In the genomic region with DNA sequence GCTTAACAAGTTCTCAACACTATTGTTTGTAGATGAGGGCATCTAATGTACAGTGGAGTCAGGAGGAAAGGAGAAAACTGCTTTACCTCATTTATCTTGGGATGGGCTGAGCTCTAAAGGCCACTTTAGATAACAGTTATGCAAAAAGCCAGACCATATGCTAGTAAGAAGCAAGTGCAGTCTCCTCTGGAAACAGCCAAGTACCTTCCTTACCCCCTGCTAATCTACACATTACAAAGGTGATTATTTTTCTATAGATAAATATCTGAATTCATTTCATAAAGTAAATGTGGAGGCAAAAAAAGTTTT, we compare ENCODE assay signal across 38 mouse cellular contexts. TPM values are rescaled to one million over a fixed set of nuclear protein-coding genes. Genes with fewer than 3 reads are reported as not detected.
DNase-seq lines count a peak whose midpoint lies in the region; ATAC-seq and TF ChIP-seq lines count a peak whose summit lies in the region.
"Had no signal": no experiment of that assay in that cellular context is flagged by ENCODE, and none has a peak within 500 bp of the region (broad histone marks: within the 10 kb centered on the region; RNA-seq: fewer than 3 reads in every experiment).

No protein-coding gene starts in this region.

- peak overlapping the region; percentile 38 for H3K4me2 ChIP-seq in liver, embryonic 14.5 days (ENCODE audit: low read depth)
- H3K4me2 ChIP-seq in heart, embryonic 11.5 days = no peak overlapping the region
- H3K4me2 ChIP-seq: forebrain, embryonic 12.5 days; hindbrain, embryonic 15.5 days; kidney, embryonic 15.5 days; limb, embryonic 12.5 days; midbrain, embryonic 11.5 days; neural tube, embryonic 12.5 days; stomach, embryonic 15.5 days had no signal

- TF ChIP-seq EP300 in liver, embryonic 14.5 days (IDR thresholded peaks at IDR 0.05; ENCODE audit: low read depth) = no peak
- TF ChIP-seq EP300 in heart, adult 2 months (IDR thresholded peaks at IDR 0.05; ENCODE audit: insufficient read depth, low read depth, low read length) = no peak

- peak overlapping the region; percentile 99 for H3K27ac ChIP-seq in bone marrow macrophage, adult 2 months (ENCODE audit: insufficient read depth, low read depth, low read length)
- H3K27ac ChIP-seq in liver, embryonic 14.5 days = peak overlapping the region; percentile 62
- H3K27ac ChIP-seq in heart, embryonic 11.5 days (ENCODE audit: low read depth, low read length) = no peak overlapping the region
- H3K27ac ChIP-seq in heart, adult 2 months = no peak overlapping the region; the same call in 1 of the 2 replicates
- H3K27ac ChIP-seq: forebrain, embryonic 12.5 days; hindbrain, embryonic 10.5 days; hindbrain, embryonic 15.5 days; kidney, embryonic 15.5 days; left cerebral cortex, adult 2 months; limb, embryonic 12.5 days; neural tube, embryonic 12.5 days; stomach, embryonic 15.5 days had no signal

- no peak overlapping the region for H3K4me3 ChIP-seq in G1E (ENCODE audit: low read depth, low read length)
- no peak overlapping the region for H3K4me3 ChIP-seq in bone marrow macrophage, adult 2 months (ENCODE audit: insufficient read depth, low read length)
- H3K4me3 ChIP-seq in liver, embryonic 14.5 days (ENCODE audit: insufficient read depth in 1 of 2, low read depth in 2 of 2, low read length in 2 of 2) = no peak overlapping the region
- H3K4me3 ChIP-seq in heart, embryonic 11.5 days (ENCODE audit: low read depth, low read length) = no peak overlapping the region
- no peak overlapping the region for H3K4me3 ChIP-seq in heart, adult 2 months
- H3K4me3 ChIP-seq: erythroblast, embryonic 14.5 days; forebrain, embryonic 12.5 days; hindbrain, embryonic 10.5 days; hindbrain, embryonic 15.5 days; kidney, embryonic 15.5 days; left cerebral cortex, adult 2 months; limb, embryonic 12.5 days; myocyte; neural tube, embryonic 12.5 days; stomach, embryonic 15.5 days had no signal

- H3K9ac ChIP-seq in liver, embryonic 14.5 days (replicated peaks) = 0 out of 2 replicates have a peak overlapping the region, but pooled peaks have one; percentile 9
- H3K9ac ChIP-seq in heart, embryonic 11.5 days (ENCODE audit: low read depth, low read length) = no peak overlapping the region
- H3K9ac ChIP-seq in heart, adult 2 months (ENCODE audit: low read depth, low read length) = no peak overlapping the region
- H3K9ac ChIP-seq: forebrain, embryonic 12.5 days; hindbrain, embryonic 15.5 days; kidney, embryonic 15.5 days; limb, embryonic 12.5 days; neural tube, embryonic 12.5 days; stomach, embryonic 15.5 days had no signal

- intact Hi-C loops in heart, adult 2 months (cut with DNase I) = no loop called here

- H3K9me3 ChIP-seq in G1E (replicated peaks) = peaks cover 2% of the 10 kb centered on the region; the same call in 1 of the 2 replicates
- no peaks in the 10 kb centered on the region for H3K9me3 ChIP-seq in liver, embryonic 14.5 days (ENCODE audit: control insufficient read depth, low read length)
- no peaks in the 10 kb centered on the region for H3K9me3 ChIP-seq in heart, embryonic 11.5 days (replicated peaks; ENCODE audit: control insufficient read depth, low read length)
- H3K9me3 ChIP-seq: hindbrain, embryonic 10.5 days; hindbrain, embryonic 15.5 days; kidney, embryonic 15.5 days; limb, embryonic 12.5 days; neural tube, embryonic 12.5 days; stomach, embryonic 15.5 days had no signal

- H3K79me2 ChIP-seq in heart, adult 2 months (replicated peaks; ENCODE audit: control insufficient read depth, insufficient read depth, low read length) = no peaks in the 10 kb centered on the region

- peak; percentile 14 for DNase-seq in G1E (ENCODE audit: low spot score)
- DNase-seq in liver, embryonic 14.5 days (ENCODE audit: low read depth in 3 of 3, low spot score in 3 of 3) = peak in 2 of 3 experiments; percentile 33 to 45
- DNase-seq in embryo, embryonic 11 days = no peak
- no peak for DNase-seq in heart, adult 2 months
- DNase-seq: adrenal gland, postnatal 10 days; cerebellum, adult 18-20 months; cerebellum, postnatal 10 days; gastrocnemius, postnatal 14 days; heart, postnatal 14 days; kidney, adult 18-20 months; kidney, postnatal 25 days; lung, adult 18-20 months; lung, postnatal 10 days had no signal

- peaks cover 48% of the 10 kb centered on the region for H3K4me1 ChIP-seq in G1E (ENCODE audit: insufficient read depth, low read depth, low read length)
- peaks cover 22% of the 10 kb centered on the region for H3K4me1 ChIP-seq in bone marrow macrophage, adult 2 months (ENCODE audit: control insufficient read depth, insufficient read depth, low read length)
- H3K4me1 ChIP-seq in liver, embryonic 14.5 days (replicated peaks; ENCODE audit: control insufficient read depth in 2 of 2, insufficient read depth in 2 of 2, low read length in 1 of 2) = peaks cover 14 to 24% of the 10 kb centered on the region in 2 experiments
- H3K4me1 ChIP-seq in heart, embryonic 11.5 days (ENCODE audit: control insufficient read depth, insufficient read depth, low read length) = no peaks in the 10 kb centered on the region
- H3K4me1 ChIP-seq in heart, adult 2 months (ENCODE audit: control insufficient read depth, insufficient read depth, low read length) = no peaks in the 10 kb centered on the region
- H3K4me1 ChIP-seq: forebrain, embryonic 12.5 days; hindbrain, embryonic 10.5 days; hindbrain, embryonic 15.5 days; kidney, embryonic 15.5 days; limb, embryonic 12.5 days; neural tube, embryonic 12.5 days; stomach, embryonic 15.5 days had no signal

- TF ChIP-seq CTCF in G1E (IDR thresholded peaks at IDR 0.05; ENCODE audit: low read depth, low read length) = no peak
- no peak for TF ChIP-seq CTCF in bone marrow macrophage, adult 2 months (IDR thresholded peaks at IDR 0.05; ENCODE audit: low read depth, low read length)
- no peak for TF ChIP-seq CTCF in liver, embryonic 14.5 days (IDR thresholded peaks at IDR 0.05; ENCODE audit: low read depth)
- TF ChIP-seq CTCF in heart, adult 2 months (IDR thresholded peaks at IDR 0.05) = no peak

- no peaks in the 10 kb centered on the region for H3K36me3 ChIP-seq in G1E (replicated peaks)
- no peaks in the 10 kb centered on the region for H3K36me3 ChIP-seq in liver, embryonic 14.5 days (replicated peaks; ENCODE audit: control insufficient read depth, insufficient read depth, low read depth)
- H3K36me3 ChIP-seq in heart, embryonic 11.5 days (ENCODE audit: control insufficient read depth, insufficient read depth, low read length) = no peaks in the 10 kb centered on the region
- no peaks in the 10 kb centered on the region for H3K36me3 ChIP-seq in heart, adult 2 months (ENCODE audit: control insufficient read depth, insufficient read depth, low read length)
- H3K36me3 ChIP-seq: forebrain, embryonic 12.5 days; hindbrain, embryonic 10.5 days; hindbrain, embryonic 15.5 days; kidney, embryonic 15.5 days; limb, embryonic 12.5 days; neural tube, embryonic 12.5 days; stomach, embryonic 15.5 days had no signal

- H3K27me3 ChIP-seq in G1E (ENCODE audit: insufficient read depth, low read length) = no peaks in the 10 kb centered on the region
- H3K27me3 ChIP-seq in liver, embryonic 14.5 days (ENCODE audit: control insufficient read depth, insufficient read depth, low read length) = no peaks in the 10 kb centered on the region
- no peaks in the 10 kb centered on the region for H3K27me3 ChIP-seq in heart, embryonic 11.5 days (ENCODE audit: control insufficient read depth, insufficient read depth, low read length)
- H3K27me3 ChIP-seq in heart, adult 2 months (ENCODE audit: control insufficient read depth, insufficient read depth, low read length) = no peaks in the 10 kb centered on the region
- H3K27me3 ChIP-seq: forebrain, embryonic 12.5 days; hindbrain, embryonic 15.5 days; kidney, embryonic 15.5 days; limb, embryonic 12.5 days; neural tube, embryonic 12.5 days; Patski; stomach, embryonic 15.5 days had no signal

- TF ChIP-seq POLR2A in bone marrow macrophage, adult 2 months (IDR thresholded peaks at IDR 0.05; ENCODE audit: borderline replicate concordance, low read depth, low read length) = no peak
- no peak for TF ChIP-seq POLR2A in heart, adult 2 months (IDR thresholded peaks at IDR 0.05; ENCODE audit: insufficient read depth, low read depth, low read length)

- peak; percentile 85 for ATAC-seq in G1E (ENCODE audit: extremely low read depth, insufficient number of reproducible peaks, low FRiP score, poor library complexity, severe bottlenecking)
- ATAC-seq in liver, embryonic 14.5 days (ENCODE audit: insufficient read depth) = peak; percentile 86
- ATAC-seq in megakaryocyte progenitor cell, adult 5-6 weeks (replicated peaks; ENCODE audit: poor library complexity) = peak; percentile 51
- ATAC-seq in heart, embryonic 11.5 days (replicated peaks; ENCODE audit: insufficient number of reproducible peaks, low FRiP score, low TSS enrichment) = no peak
- ATAC-seq: Patski had no signal

RNA-seq across cellular contexts. Expression of a gene that starts 28.1 kb away (rescaled TPM):
- total RNA-seq in G1E (2014; fragmentation: Nextera tagmentation) (not detected in 2 replicates), G1E (2017) (0.12 and 0.16 TPM in 2 replicates)
- polyA plus RNA-seq in G1E (2012) = not detected in 2 replicates
- not detected in 2 replicates for polyA plus RNA-seq in bone marrow macrophage, adult 2 months (2012; ENCODE audit: insufficient read depth, insufficient read length, missing spikeins)
- polyA plus RNA-seq in liver, embryonic 14.5 days (2012; rRNA removed) = not detected in 2 replicates
- polyA plus RNA-seq in liver, embryonic 14.5 days (2014; fragmentation: Nextera tagmentation; extraction: Ambion mirVana) = not detected in 2 replicates
- total RNA-seq in megakaryocyte progenitor cell, adult 5-6 weeks (2015) = not detected in 2 replicates
- total RNA-seq in megakaryocyte progenitor cell, adult 5-6 weeks (2017) = not detected in 2 replicates
- polyA plus RNA-seq in heart, embryonic 11.5 days (2014; fragmentation: Nextera tagmentation; extraction: Ambion mirVana) = not detected in 2 replicates
- total RNA-seq in heart, adult 2 months (2021) = not detected
- polyA plus RNA-seq in heart, adult 2 months (2012; rRNA removed) = not detected in 2 replicates
- total RNA-seq: adrenal gland, postnatal 10 days; common myeloid progenitor, adult 5-6 weeks; gastrocnemius, postnatal 14 days; heart, adult 8-10 months; heart, postnatal 14 days; layer of hippocampus, adult 18-20 months; layer of hippocampus, postnatal 10 days; left cerebral cortex, adult 2 months; left cerebral cortex, postnatal 25 days; midbrain, postnatal 0 days had no signal
- polyA plus RNA-seq: CD4-positive, CD25-positive, alpha-beta regulatory T cell, adult 4 months; embryonic facial prominence, embryonic 14.5 days; erythroblast, embryonic 14.5 days; forebrain, embryonic 12.5 days; heart, embryonic 14.5 days; hindbrain, embryonic 10.5 days; hindbrain, embryonic 15.5 days; inflammation-experienced regulatory T-cells, adult 6 months; kidney, embryonic 15.5 days; limb, embryonic 12.5 days; midbrain, embryonic 11.5 days; midbrain, postnatal 0 days; myocyte; neural tube, embryonic 12.5 days; Patski; stomach, embryonic 15.5 days had no signal

RNA-seq across cellular contexts. Expression of a gene that starts 39.3 kb away (rescaled TPM):
- total RNA-seq in G1E (2014; fragmentation: Nextera tagmentation) = not detected in 2 replicates
- 0.12 and 0.16 TPM in 2 replicates for total RNA-seq in G1E (2017)
- not detected in 2 replicates for polyA plus RNA-seq in G1E (2012)
- not detected in 2 replicates for polyA plus RNA-seq in bone marrow macrophage, adult 2 months (2012; ENCODE audit: insufficient read depth, insufficient read length, missing spikeins)
- polyA plus RNA-seq in liver, embryonic 14.5 days (2012; rRNA removed) = not detected in 2 replicates
- not detected in 2 replicates for polyA plus RNA-seq in liver, embryonic 14.5 days (2014; fragmentation: Nextera tagmentation; extraction: Ambion mirVana)
- total RNA-seq in megakaryocyte progenitor cell, adult 5-6 weeks (2015) = not detected in 2 replicates
- total RNA-seq in megakaryocyte progenitor cell, adult 5-6 weeks (2017) = not detected in 2 replicates
- polyA plus RNA-seq in heart, embryonic 11.5 days (2014; fragmentation: Nextera tagmentation; extraction: Ambion mirVana) = not detected in 2 replicates
- not detected for total RNA-seq in heart, adult 2 months (2021)
- polyA plus RNA-seq in heart, adult 2 months (2012; rRNA removed) = not detected in 2 replicates
- total RNA-seq: adrenal gland, postnatal 10 days; common myeloid progenitor, adult 5-6 weeks; gastrocnemius, postnatal 14 days; heart, adult 8-10 months; heart, postnatal 14 days; layer of hippocampus, adult 18-20 months; layer of hippocampus, postnatal 10 days; left cerebral cortex, adult 2 months; left cerebral cortex, postnatal 25 days; midbrain, postnatal 0 days had no signal
- polyA plus RNA-seq: CD4-positive, CD25-positive, alpha-beta regulatory T cell, adult 4 months; embryonic facial prominence, embryonic 14.5 days; erythroblast, embryonic 14.5 days; forebrain, embryonic 12.5 days; heart, embryonic 14.5 days; hindbrain, embryonic 10.5 days; hindbrain, embryonic 15.5 days; inflammation-experienced regulatory T-cells, adult 6 months; kidney, embryonic 15.5 days; limb, embryonic 12.5 days; midbrain, embryonic 11.5 days; midbrain, postnatal 0 days; myocyte; neural tube, embryonic 12.5 days; Patski; stomach, embryonic 15.5 days had no signal

Comparison
In these comparisons a context has a peak if more than half of its experiments do, and no peak if none do; other contexts are left out.
1. DNase-seq: peak in G1E (single experiment) and liver, embryonic 14.5 days (2 of 3); none in embryo, embryonic 11 days (single experiment) and heart, adult 2 months (0 of 2).
2. H3K27ac ChIP-seq: peak in bone marrow macrophage, adult 2 months (single experiment) and liver, embryonic 14.5 days (single experiment); none in heart, embryonic 11.5 days (single experiment) and heart, adult 2 months (single experiment).